Comparison of ENCODE assay signal across 8 mouse cellular contexts in the genomic region with DNA sequence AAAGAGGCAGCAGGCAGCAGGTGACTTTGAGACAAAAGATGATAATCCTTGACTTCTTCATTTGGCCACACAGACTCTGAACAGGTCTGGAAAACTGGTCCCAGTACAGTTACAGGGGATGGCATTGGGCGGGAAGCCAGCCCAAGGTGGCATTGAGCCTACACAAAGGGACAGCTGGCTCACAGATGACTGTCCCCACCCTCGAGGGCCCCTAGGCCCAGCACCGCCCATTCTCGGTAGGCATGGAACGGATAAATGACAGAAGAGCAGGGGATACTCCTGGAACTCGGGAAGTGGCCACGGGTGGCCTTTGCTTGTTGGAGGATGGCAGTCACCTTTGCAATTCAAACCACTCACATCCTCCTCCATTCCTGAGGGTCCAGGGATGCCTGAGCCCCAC. TPM values are rescaled to one million over a fixed set of nuclear protein-coding genes. Genes with fewer than 3 reads are reported as not detected.
DNase-seq lines count a peak whose midpoint lies in the region; ATAC-seq and TF ChIP-seq lines count a peak whose summit lies in the region.

No protein-coding gene starts in this region.

- H3K9ac ChIP-seq in liver, embryonic 12.5 days, result peak overlapping the region; percentile 80

- H3K4me1 ChIP-seq in cerebellum, adult 2 months (ENCODE audit: control insufficient read depth, insufficient read depth, low read length), result peaks cover 24% of the 10 kb centered on the region
- peaks cover 73% of the 10 kb centered on the region for H3K4me1 ChIP-seq in megakaryocyte, embryonic 14.5 days
- H3K4me1 ChIP-seq in liver, embryonic 12.5 days, result peaks cover 59% of the 10 kb centered on the region

- peak overlapping the region; percentile 64 for H3K4me3 ChIP-seq in cerebellum, adult 2 months (replicated peaks; ENCODE audit: insufficient read depth, low read depth, low read length)
- H3K4me3 ChIP-seq in megakaryocyte, embryonic 14.5 days (replicated peaks), result peak overlapping the region; percentile 97
- peak overlapping the region; percentile 73 for H3K4me3 ChIP-seq in liver, embryonic 12.5 days

- no peak for TF ChIP-seq POLR2A in cerebellum, adult 2 months (IDR thresholded peaks at IDR 0.05; ENCODE audit: borderline replicate concordance, insufficient read depth, low read length)

- no peak overlapping the region for H3K27ac ChIP-seq in cerebellum, adult 2 months (ENCODE audit: insufficient read depth, low read length)
- peak overlapping the region; percentile 73 for H3K27ac ChIP-seq in liver, embryonic 12.5 days

- DNase-seq in cerebellum, adult 2 months, result peak in 1 of 2 experiments; percentile 44
- DNase-seq in cerebellum, adult 18-20 months, result no peak
- DNase-seq in Muller cell, postnatal 12 days (ENCODE audit: inconsistent ontology term), result no peak
- DNase-seq in layer of hippocampus, postnatal 25 days (ENCODE audit: extremely low spot score in 1 of 2, low spot score in 1 of 2), result no peak
- DNase-seq in adipocyte (ENCODE audit: low spot score), result no peak

- H3K9me3 ChIP-seq in megakaryocyte, embryonic 14.5 days, result no peaks in the 10 kb centered on the region
- no peaks in the 10 kb centered on the region for H3K9me3 ChIP-seq in liver, embryonic 12.5 days (replicated peaks)

- ATAC-seq in megakaryocyte, adult 5-6 weeks (ENCODE audit: poor library complexity, severe bottlenecking), result no peak
- no peak for ATAC-seq in liver, embryonic 12.5 days

- H3K27me3 ChIP-seq in cerebellum, adult 2 months (ENCODE audit: control insufficient read depth, insufficient read depth, low read length), result no peaks in the 10 kb centered on the region
- H3K27me3 ChIP-seq in megakaryocyte, embryonic 14.5 days (replicated peaks), result peaks cover 15% of the 10 kb centered on the region
- peaks cover 8% of the 10 kb centered on the region; the same call in 1 of the 2 replicates for H3K27me3 ChIP-seq in liver, embryonic 12.5 days (replicated peaks)

- TF ChIP-seq CTCF in cerebellum, adult 2 months (IDR thresholded peaks at IDR 0.05; ENCODE audit: borderline replicate concordance, insufficient read depth, low read depth, low read length), result no peak

- peak overlapping the region; percentile 94 for H3K4me2 ChIP-seq in liver, embryonic 12.5 days

- peaks cover 44% of the 10 kb centered on the region for H3K36me3 ChIP-seq in megakaryocyte, embryonic 14.5 days (replicated peaks; ENCODE audit: low read length)
- H3K36me3 ChIP-seq in liver, embryonic 12.5 days, result peaks cover 34% of the 10 kb centered on the region

- 9% methylated on average over 7 of the region's 7 CpGs for WGBS in cerebellum, adult 2 months
- WGBS in liver, embryonic 12.5 days (ENCODE audit: insufficient replicate concordance), result 37% methylated on average over 7 of the region's 7 CpGs

RNA-seq across cellular contexts. Expression of a gene that starts 2.1 kb away (rescaled TPM):
- 16.1 and 16.2 TPM in 2 replicates for polyA plus RNA-seq in cerebellum, adult 2 months (2012; rRNA removed)
- 17.2 and 29.0 TPM in 2 replicates for polyA plus RNA-seq in megakaryocyte, embryonic 14.5 days (2012; ENCODE audit: insufficient read depth, low replicate concordance)
- 2.4 and 2.6 TPM in 2 replicates for total RNA-seq in megakaryocyte, adult 5-6 weeks (2015)
- 2.6 and 5.0 TPM in 2 replicates for total RNA-seq in megakaryocyte, adult 5-6 weeks (2017)
- polyA plus RNA-seq in liver, embryonic 12.5 days (2016; fragmentation: Nextera tagmentation; extraction: Ambion mirVana), result 2.1 TPM in 2 replicates
- total RNA-seq in layer of hippocampus, postnatal 25 days (2021), result 10 to 100 TPM; 18.9 to 19.3 TPM

RNA-seq across cellular contexts. Expression of a gene that starts 14.0 kb away (rescaled TPM):
- polyA plus RNA-seq in cerebellum, adult 2 months (2012; rRNA removed), result 193 and 199 TPM in 2 replicates
- 199 and 247 TPM in 2 replicates for polyA plus RNA-seq in megakaryocyte, embryonic 14.5 days (2012; ENCODE audit: insufficient read depth, low replicate concordance)
- 38.8 and 40.6 TPM in 2 replicates for total RNA-seq in megakaryocyte, adult 5-6 weeks (2015)
- 39.8 and 40.0 TPM in 2 replicates for total RNA-seq in megakaryocyte, adult 5-6 weeks (2017)
- 134 and 140 TPM in 2 replicates for polyA plus RNA-seq in liver, embryonic 12.5 days (2016; fragmentation: Nextera tagmentation; extraction: Ambion mirVana)
- 100 to 1,000 TPM; 138 to 159 TPM for total RNA-seq in layer of hippocampus, postnatal 25 days (2021)

RNA-seq across cellular contexts. Expression of a gene that starts 21.3 kb away (rescaled TPM):
- polyA plus RNA-seq in cerebellum, adult 2 months (2012; rRNA removed), result 1,410 and 1,545 TPM in 2 replicates
- 441 and 1,591 TPM in 2 replicates for polyA plus RNA-seq in megakaryocyte, embryonic 14.5 days (2012; ENCODE audit: insufficient read depth, low replicate concordance)
- 107 and 108 TPM in 2 replicates for total RNA-seq in megakaryocyte, adult 5-6 weeks (2015)
- 122 and 129 TPM in 2 replicates for total RNA-seq in megakaryocyte, adult 5-6 weeks (2017)
- 594 and 628 TPM in 2 replicates for polyA plus RNA-seq in liver, embryonic 12.5 days (2016; fragmentation: Nextera tagmentation; extraction: Ambion mirVana)
- total RNA-seq in layer of hippocampus, postnatal 25 days (2021), result 100 to 1,000 TPM; 520 to 551 TPM

RNA-seq across cellular contexts. Expression of a gene that starts 29.1 kb away (rescaled TPM):
- polyA plus RNA-seq in cerebellum, adult 2 months (2012; rRNA removed), result 145 and 151 TPM in 2 replicates
- not detected in 2 replicates for polyA plus RNA-seq in megakaryocyte, embryonic 14.5 days (2012; ENCODE audit: insufficient read depth, low replicate concordance)
- not detected in 2 replicates for total RNA-seq in megakaryocyte, adult 5-6 weeks (2015)
- total RNA-seq in megakaryocyte, adult 5-6 weeks (2017), result not detected in 2 replicates
- polyA plus RNA-seq in liver, embryonic 12.5 days (2016; fragmentation: Nextera tagmentation; extraction: Ambion mirVana), result 0.06 and 0.10 TPM in 2 replicates
- 10 to 100 TPM; 14.6 to 16.9 TPM for total RNA-seq in layer of hippocampus, postnatal 25 days (2021)

RNA-seq across cellular contexts. Expression of a gene that starts 37.1 kb away (rescaled TPM):
- 7.9 and 10.8 TPM in 2 replicates for polyA plus RNA-seq in cerebellum, adult 2 months (2012; rRNA removed)
- 27.2 and 34.8 TPM in 2 replicates for polyA plus RNA-seq in megakaryocyte, embryonic 14.5 days (2012; ENCODE audit: insufficient read depth, low replicate concordance)
- 0.07 TPM in 1 of 2 replicates, not detected in the other for total RNA-seq in megakaryocyte, adult 5-6 weeks (2015)
- not detected in 2 replicates for total RNA-seq in megakaryocyte, adult 5-6 weeks (2017)
- 2.4 and 2.9 TPM in 2 replicates for polyA plus RNA-seq in liver, embryonic 12.5 days (2016; fragmentation: Nextera tagmentation; extraction: Ambion mirVana)
- 1 to 10 TPM; 3.8 to 5.5 TPM for total RNA-seq in layer of hippocampus, postnatal 25 days (2021)
